In the genomic region with DNA sequence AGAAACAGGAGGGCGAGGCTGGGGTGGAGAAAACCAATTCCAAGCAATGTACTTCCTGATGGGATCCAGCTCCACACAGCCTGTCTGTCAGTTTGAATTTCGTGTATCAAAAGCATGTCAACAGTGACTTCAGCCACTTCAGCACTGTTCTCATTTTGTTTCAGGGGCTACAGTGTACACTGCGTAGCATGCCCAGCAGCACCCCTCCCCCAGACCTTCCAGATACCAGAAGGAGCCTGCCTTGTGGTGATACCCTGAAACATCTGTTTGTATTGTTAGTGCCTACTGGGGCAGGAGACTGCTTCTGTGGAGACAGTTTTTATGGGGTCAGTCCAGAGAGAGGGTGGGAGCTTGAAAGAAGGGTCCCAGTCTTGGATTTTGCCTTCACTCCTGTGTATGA, we compare ENCODE assay signal across 22 mouse cellular contexts. TPM values are rescaled to one million over a fixed set of nuclear protein-coding genes. Genes with fewer than 3 reads are reported as not detected.
DNase-seq lines count a peak whose midpoint lies in the region; ATAC-seq and TF ChIP-seq lines count a peak whose summit lies in the region.
"Had no signal": no experiment of that assay in that cellular context is flagged by ENCODE, and none has a peak within 500 bp of the region (broad histone marks: within the 10 kb centered on the region; RNA-seq: fewer than 3 reads in every experiment).

No protein-coding gene starts in this region.

- H3K36me3 ChIP-seq in forebrain, embryonic 15.5 days: no peaks in the 10 kb centered on the region
- H3K36me3 ChIP-seq in forebrain, embryonic 16.5 days (ENCODE audit: control insufficient read depth, insufficient read depth): no peaks in the 10 kb centered on the region
- no peaks in the 10 kb centered on the region for H3K36me3 ChIP-seq in heart, embryonic 16.5 days (ENCODE audit: control insufficient read depth, insufficient read depth)
- H3K36me3 ChIP-seq in testis, adult 2 months (ENCODE audit: control insufficient read depth, insufficient read depth, low read length): no peaks in the 10 kb centered on the region
- no peaks in the 10 kb centered on the region for H3K36me3 ChIP-seq in limb, embryonic 11.5 days (ENCODE audit: control insufficient read depth, insufficient read depth, low read length)
- H3K36me3 ChIP-seq: limb, embryonic 12.5 days; liver, embryonic 12.5 days; neural tube, embryonic 12.5 days had no signal

- no peaks in the 10 kb centered on the region for H3K9me3 ChIP-seq in forebrain, embryonic 15.5 days
- no peaks in the 10 kb centered on the region for H3K9me3 ChIP-seq in forebrain, embryonic 16.5 days (ENCODE audit: control insufficient read depth, low read length)
- no peaks in the 10 kb centered on the region for H3K9me3 ChIP-seq in heart, embryonic 16.5 days (replicated peaks; ENCODE audit: control insufficient read depth, low read length)
- H3K9me3 ChIP-seq in limb, embryonic 11.5 days (ENCODE audit: control insufficient read depth, low read length): no peaks in the 10 kb centered on the region
- H3K9me3 ChIP-seq: limb, embryonic 12.5 days; liver, embryonic 12.5 days; neural tube, embryonic 12.5 days had no signal

- no peak overlapping the region for H3K4me3 ChIP-seq in forebrain, embryonic 15.5 days
- no peak overlapping the region for H3K4me3 ChIP-seq in forebrain, embryonic 16.5 days (replicated peaks; ENCODE audit: low read length)
- no peak overlapping the region for H3K4me3 ChIP-seq in heart, embryonic 16.5 days (ENCODE audit: low read length)
- no peak overlapping the region for H3K4me3 ChIP-seq in testis, adult 2 months (ENCODE audit: control insufficient read depth, low read depth, low read length)
- H3K4me3 ChIP-seq in limb, embryonic 11.5 days (ENCODE audit: low read depth, low read length): no peak overlapping the region
- H3K4me3 ChIP-seq: erythroblast, embryonic 14.5 days; limb, embryonic 12.5 days; liver, embryonic 12.5 days; neural tube, embryonic 12.5 days had no signal

- no peak for DNase-seq in heart, adult 9 months (ENCODE audit: low spot score in 2 of 2)
- no peak for DNase-seq in testis, postnatal 14 days (ENCODE audit: low spot score)
- no peak for DNase-seq in limb, embryonic 11.5 days (ENCODE audit: low spot score)
- no peak for DNase-seq in frontal cortex, postnatal 36 days (ENCODE audit: low spot score in 2 of 2)
- DNase-seq: adrenal gland, postnatal 36 days; cerebellum, adult 11-12 months; cerebellum, postnatal 36 days; gastrocnemius, postnatal 10 days; heart, postnatal 14 days; kidney, adult 11 months; lung, embryonic 14.5 days; lung, postnatal 4 days; right cerebral cortex, postnatal 25 days had no signal

- H3K27ac ChIP-seq in forebrain, embryonic 15.5 days (replicated peaks): no peak overlapping the region
- H3K27ac ChIP-seq in forebrain, embryonic 16.5 days (ENCODE audit: low read length): no peak overlapping the region
- peak overlapping the region; percentile 75 for H3K27ac ChIP-seq in heart, embryonic 16.5 days (ENCODE audit: low read length)
- peak overlapping the region; percentile 45 for H3K27ac ChIP-seq in testis, adult 2 months (ENCODE audit: control insufficient read depth, insufficient read depth, low read depth, low read length)
- H3K27ac ChIP-seq in limb, embryonic 11.5 days (replicated peaks; ENCODE audit: low read depth, low read length): no peak overlapping the region
- H3K27ac ChIP-seq: limb, embryonic 12.5 days; liver, embryonic 12.5 days; neural tube, embryonic 12.5 days had no signal

- TF ChIP-seq POLR2A in testis, adult 2 months (IDR thresholded peaks at IDR 0.05; ENCODE audit: control insufficient read depth, low read depth, low read length): no peak

- WGBS in forebrain, embryonic 15.5 days: 68% methylated on average over 3 of the region's 3 CpGs
- 72% methylated on average over 3 of the region's 3 CpGs for WGBS in forebrain, embryonic 16.5 days
- WGBS in heart, embryonic 16.5 days: 51% methylated on average over 3 of the region's 3 CpGs
- 77% methylated on average over 3 of the region's 3 CpGs for WGBS in limb, embryonic 11.5 days

- TF ChIP-seq CTCF in testis, adult 2 months (IDR thresholded peaks at IDR 0.05; ENCODE audit: control insufficient read depth, insufficient read depth, insufficient replicate concordance, low read depth, low read length): no peak

- H3K4me1 ChIP-seq in forebrain, embryonic 15.5 days: no peaks in the 10 kb centered on the region
- no peaks in the 10 kb centered on the region for H3K4me1 ChIP-seq in forebrain, embryonic 16.5 days (replicated peaks; ENCODE audit: control insufficient read depth, insufficient read depth, low read length)
- peaks cover 55% of the 10 kb centered on the region for H3K4me1 ChIP-seq in heart, embryonic 16.5 days (ENCODE audit: control insufficient read depth, insufficient read depth, low read length)
- H3K4me1 ChIP-seq in testis, adult 2 months (ENCODE audit: control insufficient read depth, insufficient read depth, low read length): no peaks in the 10 kb centered on the region; the same call in 1 of the 2 replicates
- H3K4me1 ChIP-seq in limb, embryonic 11.5 days (ENCODE audit: control insufficient read depth, insufficient read depth, low read length): peaks cover 10% of the 10 kb centered on the region

- no peak overlapping the region for H3K9ac ChIP-seq in forebrain, embryonic 15.5 days (replicated peaks)
- no peak overlapping the region for H3K9ac ChIP-seq in forebrain, embryonic 16.5 days (replicated peaks; ENCODE audit: low read depth, low read length)
- 0 out of 2 replicates have a peak overlapping the region, but pooled peaks have one; percentile 5 for H3K9ac ChIP-seq in heart, embryonic 16.5 days (ENCODE audit: low read length)
- no peak overlapping the region for H3K9ac ChIP-seq in limb, embryonic 11.5 days (ENCODE audit: low read length)
- H3K9ac ChIP-seq: limb, embryonic 12.5 days; liver, embryonic 12.5 days; lung, embryonic 14.5 days; neural tube, embryonic 12.5 days had no signal

- ATAC-seq in forebrain, embryonic 15.5 days (replicated peaks): 0 out of 2 replicates have a peak, but pooled peaks have one; percentile 32
- no peak for ATAC-seq in forebrain, embryonic 16.5 days
- no peak; the same call in 1 of the 2 replicates for ATAC-seq in heart, embryonic 16.5 days (replicated peaks; ENCODE audit: extremely low read depth, insufficient read depth, low FRiP score)
- ATAC-seq in limb, embryonic 11.5 days (ENCODE audit: insufficient number of reproducible peaks, low FRiP score, low TSS enrichment, low read depth): 0 out of 2 replicates have a peak, but pooled peaks have one; percentile 44
- ATAC-seq: liver, embryonic 12.5 days had no signal

- H3K27me3 ChIP-seq in forebrain, embryonic 15.5 days: no peaks in the 10 kb centered on the region
- H3K27me3 ChIP-seq in forebrain, embryonic 16.5 days (replicated peaks; ENCODE audit: control insufficient read depth, insufficient read depth, low read length): no peaks in the 10 kb centered on the region
- no peaks in the 10 kb centered on the region for H3K27me3 ChIP-seq in heart, embryonic 16.5 days (ENCODE audit: control insufficient read depth, insufficient read depth, low read length)
- no peaks in the 10 kb centered on the region for H3K27me3 ChIP-seq in testis, adult 2 months (ENCODE audit: control insufficient read depth, insufficient read depth, low read length)
- H3K27me3 ChIP-seq in limb, embryonic 11.5 days (ENCODE audit: control insufficient read depth, insufficient read depth, low read length): no peaks in the 10 kb centered on the region
- H3K27me3 ChIP-seq: CH12.LX; limb, embryonic 12.5 days; liver, embryonic 12.5 days; neural tube, embryonic 12.5 days had no signal

- H3K4me2 ChIP-seq in forebrain, embryonic 15.5 days (replicated peaks): no peak overlapping the region
- H3K4me2 ChIP-seq in forebrain, embryonic 16.5 days (ENCODE audit: low read length): no peak overlapping the region
- H3K4me2 ChIP-seq in heart, embryonic 16.5 days (ENCODE audit: low read depth, low read length): no peak overlapping the region
- H3K4me2 ChIP-seq in limb, embryonic 11.5 days (ENCODE audit: low read depth, severe bottlenecking): no peak overlapping the region
- H3K4me2 ChIP-seq: limb, embryonic 12.5 days; liver, embryonic 12.5 days; lung, embryonic 14.5 days; neural tube, embryonic 12.5 days had no signal

RNA-seq across cellular contexts. Expression of a gene that starts 54.1 kb away (rescaled TPM):
- polyA plus RNA-seq in forebrain, embryonic 15.5 days (2015; fragmentation: Nextera tagmentation; extraction: Ambion mirVana): 45.4 and 45.5 TPM in 2 replicates
- polyA plus RNA-seq in forebrain, embryonic 16.5 days (2015; fragmentation: Nextera tagmentation; extraction: Ambion mirVana): 37.6 and 43.6 TPM in 2 replicates
- polyA plus RNA-seq in heart, embryonic 16.5 days (2015; fragmentation: Nextera tagmentation; extraction: Ambion mirVana): 38.1 and 39.9 TPM in 2 replicates
- 173 and 197 TPM in 2 replicates for polyA plus RNA-seq in testis, adult 2 months (2012; rRNA removed)
- 35.7 and 39.2 TPM in 2 replicates for polyA plus RNA-seq in limb, embryonic 11.5 days (2014; fragmentation: Nextera tagmentation; extraction: Ambion mirVana)

Comparison
In these comparisons a context has a peak if more than half of its experiments do, and no peak if none do; other contexts are left out.
1. ATAC-seq: peak in forebrain, embryonic 15.5 days (single experiment) and limb, embryonic 11.5 days (single experiment); none in forebrain, embryonic 16.5 days (single experiment) and heart, embryonic 16.5 days (single experiment).
2. H3K27ac ChIP-seq: peak in heart, embryonic 16.5 days (single experiment) and testis, adult 2 months (single experiment); none in forebrain, embryonic 15.5 days (single experiment), forebrain, embryonic 16.5 days (single experiment) and limb, embryonic 11.5 days (single experiment).